Mouse (Mus musculus) brain, adult 2 months (tissue): ENCODE measurements at regions not wholly inside any gene's neighbourhood (a gene's known extent, or its start where the extent isn't known, plus 50 kb on each side); places are given as distances from the start of the nearest gene placed in this dataset.

ENCODE experiments used
- DNase-seq: peaks from one replicate; pipeline ENCODE4 v3.0.0; 2011; ENCODE audit warnings: low read depth, low spot score

GRCm38 (mm10) chr17:52062096-52062665, 229.1 kb upstream of the Satb1 start:
- no peak for DNase-seq

GRCm38 (mm10) chr17:52036479-52036878, 203.4 kb upstream of the Satb1 start:
- no peak for DNase-seq

- no peak for DNase-seq
Measured at GRCm38 (mm10) chr17:52031079-52031478, 198.0 kb upstream of the Satb1 start.

GRCm38 (mm10) chr17:51986920-51987319, 153.8 kb upstream of the Satb1 start:
- DNase-seq: no peak

GRCm38 (mm10) chr17:51986212-51986611, 153.1 kb upstream of the Satb1 start:
- peak; percentile 9 for DNase-seq

- DNase-seq: no peak
Measured at GRCm38 (mm10) chr17:51979126-51979525, 146.0 kb upstream of the Satb1 start.

- no peak for DNase-seq
Measured at GRCm38 (mm10) chr17:51971444-51971843, 138.4 kb upstream of the Satb1 start.

GRCm38 (mm10) chr17:51966573-51967284, 133.6 kb upstream of the Satb1 start:
- DNase-seq: no peak

GRCm38 (mm10) chr17:51962529-51963110, 129.5 kb upstream of the Satb1 start:
- peak; percentile 16 for DNase-seq

GRCm38 (mm10) chr17:51961337-51961736, 128.2 kb upstream of the Satb1 start:
- peak; percentile 52 for DNase-seq

GRCm38 (mm10) chr17:51956275-51956674, 123.2 kb upstream of the Satb1 start:
- DNase-seq: no peak

GRCm38 (mm10) chr17:51937707-51938106, 104.6 kb upstream of the Satb1 start:
- no peak for DNase-seq

- DNase-seq: no peak
Measured at GRCm38 (mm10) chr17:51936071-51936470, 103.0 kb upstream of the Satb1 start.

- DNase-seq: no peak
Measured at GRCm38 (mm10) chr17:51926392-51926791, 93.3 kb upstream of the Satb1 start.

GRCm38 (mm10) chr17:51907031-51907430, 73.9 kb upstream of the Satb1 start:
- DNase-seq: no peak

GRCm38 (mm10) chr17:51906418-51906817, 73.3 kb upstream of the Satb1 start:
- no peak for DNase-seq

- DNase-seq: no peak
Measured at GRCm38 (mm10) chr17:51903885-51904284, 70.8 kb upstream of the Satb1 start.

GRCm38 (mm10) chr17:51899376-51899775, 66.3 kb upstream of the Satb1 start:
- no peak for DNase-seq

GRCm38 (mm10) chr17:51896160-51896559, 63.1 kb upstream of the Satb1 start:
- DNase-seq: no peak

- DNase-seq: no peak
Measured at GRCm38 (mm10) chr17:51894278-51894677, 61.2 kb upstream of the Satb1 start.

GRCm38 (mm10) chr17:51892856-51893255, 59.8 kb upstream of the Satb1 start:
- no peak for DNase-seq

GRCm38 (mm10) chr17:51892159-51892558, 59.1 kb upstream of the Satb1 start:
- no peak for DNase-seq
